Mouse (Mus musculus) hindbrain, embryonic 10.5 days (tissue): ENCODE results near the gene Tcp11. TPM values are rescaled to one million over a fixed set of nuclear protein-coding genes. Genes with fewer than 3 reads are reported as not detected.
A peak's percentile ranks its signal among the peaks of the same experiment; 100 is the strongest.

Experiments
- DNase-seq: peaks from one replicate; pipeline ENCODE4 v3.0.0-alpha.2; 2017; ENCODE audit warnings: low spot score
- H3K27ac ChIP-seq: fragments of 300-500 bp; sonication (generic); 2 replicates; pipeline ENCODE4 v1.5.1; 2016; ENCODE audit warnings: mild to moderate bottlenecking, moderate library complexity
- H3K27me3 ChIP-seq: fragments of 300-500 bp; sonication (generic); 2 replicates; pipeline ENCODE4 v1.6.1; 2016; ENCODE audit warnings: mild to moderate bottlenecking; ENCODE audit not compliant: poor library complexity, insufficient read depth, severe bottlenecking
- H3K36me3 ChIP-seq: fragments of 300-500 bp; sonication (generic); 2 replicates; pipeline ENCODE4 v1.6.1; 2016; ENCODE audit warnings: mild to moderate bottlenecking, moderate library complexity
- H3K4me1 ChIP-seq: fragments of 300-500 bp; sonication (generic); replicated peaks from 2 replicates; pipeline ENCODE4 v1.6.1; 2016; ENCODE audit warnings: mild to moderate bottlenecking
- H3K4me3 ChIP-seq: fragments of 300-500 bp; sonication (generic); 2 replicates; pipeline ENCODE4 v1.5.1; 2016; ENCODE audit warnings: mild to moderate bottlenecking, moderate library complexity
- H3K9me3 ChIP-seq: fragments of 300-500 bp; sonication (generic); 2 replicates; pipeline ENCODE4 v1.6.1; 2016; ENCODE audit warnings: mild to moderate bottlenecking, moderate library complexity
- WGBS: fragments of 180-500 bp; shearing (Covaris S2); methylation state at CpG from one replicate; pipeline ENCODE4 v1.1.7; 2016; 5-methylcytosine and 5-hydroxymethylcytosine counted together
- polyA plus RNA-seq: library from polyadenylated mRNA; unstranded; fragments of >200 nt; fragmentation: Nextera tagmentation; extraction: Ambion mirVana; gene quantifications from 2 replicates; pipeline ENCODE4 v1.2.1, GENCODE M21; 2016

Tcp11 gene
- polyA plus RNA-seq, 1 experiment from 2014 or later, result 2.8 TPM

DNA sequence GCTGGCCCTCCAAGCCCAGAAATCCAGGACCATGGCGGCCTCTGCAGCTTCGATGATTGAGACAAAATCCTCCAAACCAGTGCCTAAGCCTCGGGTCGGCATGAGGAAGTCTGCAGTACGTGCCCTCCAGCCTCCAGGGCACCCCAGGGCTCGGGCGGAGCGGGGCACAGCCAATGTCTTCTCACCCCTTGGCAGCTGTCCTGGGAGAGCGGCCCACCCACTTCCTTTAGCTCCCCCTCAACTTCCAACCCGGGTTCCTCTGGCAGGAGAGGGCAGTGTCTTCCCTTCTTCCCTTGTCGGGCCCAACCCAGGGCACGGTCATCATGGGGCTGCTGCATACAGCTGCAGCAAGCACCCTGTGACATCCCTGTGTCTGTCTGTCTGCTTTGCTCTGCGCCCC is 22.1 kb downstream of the Tcp11 start:
- 88% methylated on average over 13 of the region's 13 CpGs for WGBS
- Histone ChIP-seq H3K4me3 (no peak overlapping the region), H3K27me3 (no peaks in the 10 kb centered on the region), H3K36me3 (peaks cover 72% of the 10 kb centered on the region), H3K27ac (no peak overlapping the region), H3K9me3 (no peaks in the 10 kb centered on the region), H3K4me1 (peaks cover 21% of the 10 kb centered on the region; the same call in 1 of the 2 replicates)
- no peak for DNase-seq

GRCm38 (mm10) chr17:28052293-28052863 is 28.1 kb downstream of the Tcp11 start:
- 83% methylated on average over 21 of the region's 21 CpGs for WGBS
- H3K9me3 ChIP-seq, result no peaks in the 10 kb centered on the region
- peaks cover 82% of the 10 kb centered on the region for H3K36me3 ChIP-seq
- no peaks in the 10 kb centered on the region for H3K27me3 ChIP-seq
- DNase-seq, result no peak
- H3K4me1 ChIP-seq, result peaks cover 20% of the 10 kb centered on the region
- H3K27ac ChIP-seq, result peak overlapping the region; percentile 29
- no peak overlapping the region for H3K4me3 ChIP-seq

DNA sequence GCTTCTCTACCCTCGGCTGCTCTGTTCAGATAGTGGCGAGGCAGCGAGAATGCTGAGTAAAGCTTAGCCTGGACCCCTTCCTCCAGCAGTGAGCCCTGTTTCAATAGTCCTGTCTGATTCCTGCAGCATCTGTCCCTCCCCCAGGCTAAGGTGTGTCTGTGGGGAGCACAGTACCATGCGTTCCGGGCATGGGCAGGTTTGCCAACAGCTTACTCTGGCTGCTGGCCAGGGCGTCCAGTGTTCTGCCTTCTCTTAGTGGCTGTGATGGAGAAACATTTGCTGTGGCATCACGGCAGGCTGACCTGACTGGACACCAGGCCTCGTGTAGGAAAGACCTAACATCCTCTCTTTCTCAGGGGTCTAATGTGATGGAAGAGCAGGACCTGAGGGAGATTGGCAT is 30.2 kb downstream of the Tcp11 start:
- no peaks in the 10 kb centered on the region for H3K27me3 ChIP-seq
- no peaks in the 10 kb centered on the region for H3K9me3 ChIP-seq
- 0 out of 2 replicates have a peak overlapping the region, but pooled peaks have one; percentile 12 for H3K27ac ChIP-seq
- no peak overlapping the region for H3K4me3 ChIP-seq
- WGBS, result 88% methylated on average over 8 of the region's 8 CpGs
- DNase-seq, result no peak
- peaks cover 20% of the 10 kb centered on the region for H3K4me1 ChIP-seq
- H3K36me3 ChIP-seq, result peaks cover 73% of the 10 kb centered on the region

GRCm38 (mm10) chr17:28048425-28048824 is 32.0 kb downstream of the Tcp11 start:
- H3K27ac ChIP-seq, result 0 out of 2 replicates have a peak overlapping the region, but pooled peaks have one; percentile 3
- peak; percentile 59 for DNase-seq
- 45% methylated on average over 4 of the region's 4 CpGs for WGBS
- H3K27me3 ChIP-seq, result no peaks in the 10 kb centered on the region
- peaks cover 23% of the 10 kb centered on the region for H3K4me1 ChIP-seq
- no peak overlapping the region for H3K4me3 ChIP-seq
- H3K36me3 ChIP-seq, result peaks cover 65% of the 10 kb centered on the region
- H3K9me3 ChIP-seq, result no peaks in the 10 kb centered on the region

- H3K4me3 ChIP-seq, result no peak overlapping the region
- peaks cover 29% of the 10 kb centered on the region for H3K4me1 ChIP-seq
- 82% methylated on average over 5 of the region's 5 CpGs for WGBS
- 0 out of 2 replicates have a peak overlapping the region, but pooled peaks have one; percentile 19 for H3K27ac ChIP-seq
- H3K27me3 ChIP-seq, result no peaks in the 10 kb centered on the region
- H3K9me3 ChIP-seq, result no peaks in the 10 kb centered on the region
- H3K36me3 ChIP-seq, result peaks cover 65% of the 10 kb centered on the region
- DNase-seq, result no peak
Measured at GRCm38 (mm10) chr17:28047520-28047919, 32.9 kb downstream of the Tcp11 start.

DNA sequence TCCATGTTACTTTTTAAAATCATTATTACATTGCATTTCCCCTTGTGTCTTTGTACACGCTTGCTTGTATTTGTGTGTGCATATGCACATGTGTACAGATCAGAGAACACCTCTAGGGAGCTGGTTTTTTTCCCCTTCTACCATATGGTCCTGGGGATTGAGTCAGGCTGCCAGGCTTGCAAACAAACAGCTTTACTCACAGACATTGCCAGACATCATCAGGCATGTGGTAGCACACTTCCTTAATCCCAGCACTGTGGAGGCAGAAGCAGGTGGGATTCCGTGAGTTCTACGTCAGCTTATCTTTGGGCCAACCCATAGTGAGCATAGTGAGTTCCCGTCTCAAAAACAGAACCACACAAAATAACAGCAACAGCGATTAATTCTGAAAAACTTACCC is 33.4 kb downstream of the Tcp11 start:
- Histone ChIP-seq H3K4me1 (peaks cover 34% of the 10 kb centered on the region), H3K27ac (no peak overlapping the region), H3K9me3 (no peaks in the 10 kb centered on the region), H3K4me3 (no peak overlapping the region), H3K36me3 (peaks cover 63% of the 10 kb centered on the region), H3K27me3 (no peaks in the 10 kb centered on the region)
- WGBS, result 94% methylated on average over 5 of the region's 5 CpGs
- no peak for DNase-seq

DNA sequence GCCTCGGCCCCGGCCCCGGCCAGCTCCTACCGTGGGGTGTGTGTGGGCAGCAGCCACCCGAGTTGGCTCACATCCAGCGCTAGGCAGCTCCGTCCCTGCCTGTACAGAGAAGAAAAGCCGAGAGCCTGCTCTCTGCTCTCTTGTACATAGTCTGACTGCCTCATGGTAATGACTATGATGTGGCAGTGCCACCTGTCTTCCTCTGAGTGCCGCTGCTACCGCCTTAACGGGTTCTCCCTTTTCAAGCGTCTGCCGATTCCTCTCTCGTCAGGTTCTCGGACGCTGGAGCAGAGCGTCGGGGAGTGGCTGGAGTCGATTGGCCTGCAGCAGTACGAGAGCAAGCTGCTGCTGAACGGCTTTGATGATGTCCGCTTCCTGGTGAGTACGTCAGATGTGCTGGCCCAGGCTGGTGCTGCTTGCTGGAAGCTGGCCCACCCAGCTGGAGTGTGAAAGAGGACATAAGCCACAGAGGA is 38.1 kb downstream of the Tcp11 start:
- peak overlapping the region; percentile 85 for H3K27ac ChIP-seq
- DNase-seq, result no peak
- H3K4me3 ChIP-seq, result peak overlapping the region; percentile 39; the same call in 1 of the 2 replicates
- peaks cover 45% of the 10 kb centered on the region for H3K36me3 ChIP-seq
- H3K4me1 ChIP-seq, result peaks cover 55% of the 10 kb centered on the region
- 66% methylated on average over 23 of the region's 23 CpGs for WGBS
- no peaks in the 10 kb centered on the region for H3K9me3 ChIP-seq
- no peaks in the 10 kb centered on the region for H3K27me3 ChIP-seq

GRCm38 (mm10) chr17:28041298-28041697 is 39.1 kb downstream of the Tcp11 start:
- H3K9me3 ChIP-seq, result no peaks in the 10 kb centered on the region
- H3K4me1 ChIP-seq, result peaks cover 64% of the 10 kb centered on the region
- H3K27ac ChIP-seq, result peak overlapping the region; percentile 85
- WGBS, result 56% methylated on average over 13 of the region's 13 CpGs
- DNase-seq, result no peak
- H3K27me3 ChIP-seq, result no peaks in the 10 kb centered on the region
- H3K36me3 ChIP-seq, result peaks cover 45% of the 10 kb centered on the region
- H3K4me3 ChIP-seq, result peak overlapping the region; percentile 39

DNA sequence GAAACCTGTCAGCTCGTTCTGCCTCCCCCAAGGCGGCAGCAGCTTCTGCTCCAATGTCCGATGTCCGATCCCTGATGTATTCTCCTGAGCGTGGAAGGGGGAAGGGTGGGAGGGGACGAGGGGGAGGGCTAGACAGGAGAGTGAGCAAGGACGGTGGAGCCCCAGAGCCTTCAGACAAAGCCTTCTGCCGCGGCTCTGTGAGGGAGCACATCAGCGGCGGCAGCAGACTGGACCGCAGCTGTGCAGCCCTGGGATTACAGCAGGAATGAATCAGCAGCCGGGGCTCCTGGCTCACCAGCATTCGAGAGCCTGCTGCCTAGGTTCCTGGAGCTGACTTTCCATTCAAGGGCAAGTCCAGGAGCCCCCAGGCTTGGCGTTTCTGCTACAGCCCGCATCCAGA is 39.8 kb downstream of the Tcp11 start:
- H3K4me1 ChIP-seq, result peaks cover 68% of the 10 kb centered on the region

GRCm38 (mm10) chr17:28036813-28037756 is 43.4 kb downstream of the Tcp11 start:
- Histone ChIP-seq H3K27ac (peak overlapping the region; percentile 81), H3K4me3 (no peak overlapping the region), H3K9me3 (no peaks in the 10 kb centered on the region), H3K36me3 (peaks cover 25% of the 10 kb centered on the region), H3K4me1 (peaks cover 71% of the 10 kb centered on the region), H3K27me3 (no peaks in the 10 kb centered on the region)
- peak; percentile 45 for DNase-seq
- WGBS, result 66% methylated on average over 14 of the region's 14 CpGs

More for the DNA sequence above, 39.8 kb downstream of the Tcp11 start:
- 22% methylated on average over 16 of the region's 16 CpGs for WGBS
- H3K4me3 ChIP-seq, result peak overlapping the region; percentile 39
- no peaks in the 10 kb centered on the region for H3K9me3 ChIP-seq
- H3K36me3 ChIP-seq, result peaks cover 47% of the 10 kb centered on the region
- DNase-seq, result peak; percentile 79
- H3K27me3 ChIP-seq, result no peaks in the 10 kb centered on the region
- H3K27ac ChIP-seq, result peak overlapping the region; percentile 85

DNA sequence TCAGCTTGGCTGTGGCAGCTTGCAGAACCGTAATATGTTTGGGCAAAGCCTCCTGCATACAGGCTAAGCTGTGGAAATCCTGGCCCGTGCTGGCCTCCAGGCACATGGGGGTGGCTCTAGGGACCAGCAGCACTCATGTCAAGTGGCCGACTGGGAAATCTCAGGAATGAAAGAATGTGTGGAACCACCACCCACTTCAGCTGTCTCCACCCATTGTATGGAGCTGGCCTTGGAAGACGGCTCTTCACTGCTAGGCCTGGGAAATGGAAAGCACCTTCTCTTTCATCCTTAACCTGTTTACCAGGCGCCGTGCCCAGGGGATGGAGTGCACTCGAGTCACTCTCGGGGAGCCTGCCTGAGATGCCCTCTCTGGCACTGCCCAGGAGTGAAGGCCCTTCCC is 45.5 kb downstream of the Tcp11 start:
- DNase-seq, result no peak
- H3K27me3 ChIP-seq, result no peaks in the 10 kb centered on the region
- peak overlapping the region; percentile 54 for H3K27ac ChIP-seq
- no peak overlapping the region for H3K4me3 ChIP-seq
- H3K4me1 ChIP-seq, result peaks cover 71% of the 10 kb centered on the region
- H3K9me3 ChIP-seq, result no peaks in the 10 kb centered on the region
- WGBS, result 85% methylated on average over 8 of the region's 8 CpGs
- H3K36me3 ChIP-seq, result peaks cover 13% of the 10 kb centered on the region

- Histone ChIP-seq H3K4me3 (no peak overlapping the region), H3K27ac (peak overlapping the region; percentile 87), H3K9me3 (no peaks in the 10 kb centered on the region), H3K36me3 (peaks cover 7% of the 10 kb centered on the region), H3K27me3 (no peaks in the 10 kb centered on the region), H3K4me1 (peaks cover 75% of the 10 kb centered on the region)
- DNase-seq, result no peak
- 40% methylated on average over 3 of the region's 3 CpGs for WGBS
Measured at GRCm38 (mm10) chr17:28033046-28033580, 47.3 kb downstream of the Tcp11 start.
